Mouse (Mus musculus): Measurements from ENCODE around the gene Olfr1162.

DNA sequence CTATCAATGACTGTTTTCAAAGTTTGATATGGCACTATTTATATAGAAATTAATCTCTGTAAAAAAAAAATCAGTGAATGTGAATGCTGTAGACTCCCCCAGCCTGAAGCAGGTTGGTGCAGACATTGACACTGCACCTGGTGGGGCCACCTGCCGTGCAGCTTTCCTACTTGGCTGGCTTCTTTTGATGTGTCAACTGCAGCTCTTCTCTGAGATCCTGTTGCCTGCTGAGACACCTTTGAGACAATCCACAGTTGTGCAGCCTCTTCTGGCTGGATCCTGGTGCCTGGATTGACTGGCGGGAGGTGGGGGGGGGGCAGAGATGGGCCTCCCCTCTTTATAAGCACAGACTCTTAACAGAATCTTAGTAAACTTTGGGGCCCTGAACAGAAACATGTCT lies 12.7 kb upstream of the Olfr1162 start:
- no peak for TF ChIP-seq POLR2A (IDR thresholded peaks at IDR 0.05; ENCODE audit: low read depth, low read length)
- no peak for TF ChIP-seq CTCF (IDR thresholded peaks at IDR 0.05; ENCODE audit: extremely low read depth, insufficient read length, insufficient replicate concordance, low read depth, low read length)

Measured in small intestine, adult 2 months (tissue).